Mouse (Mus musculus): ENCODE data around the gene Ralgps2. TPM values are rescaled to one million over a fixed set of nuclear protein-coding genes. Genes with fewer than 3 reads are reported as not detected.

Ralgps2 gene
- polyA plus RNA-seq, 1 experiment from 2014 or later, result 80.4 TPM

GRCm38 (mm10) chr1:156781971-156782850, 157.2 kb downstream of the Ralgps2 start:
- Histone ChIP-seq H3K36me3 (no peaks in the 10 kb centered on the region), H3K4me1 (replicated peaks) (peaks cover 83% of the 10 kb centered on the region), H3K27ac (peak overlapping the region; percentile 89), H3K27me3 (ENCODE audit: insufficient read depth, poor library complexity, severe bottlenecking) (peaks cover 65% of the 10 kb centered on the region), H3K4me3 (no peak overlapping the region), H3K9me3 (no peaks in the 10 kb centered on the region)
- DNase-seq (ENCODE audit: low spot score), result peak; percentile 50
- 27% methylated on average over 14 of the region's 14 CpGs for WGBS

- 20% methylated on average over 12 of the region's 12 CpGs for WGBS
- H3K4me3 ChIP-seq, result peak overlapping the region; percentile 26; the same call in 1 of the 2 replicates
- peak overlapping the region; percentile 89 for H3K27ac ChIP-seq
- H3K4me1 ChIP-seq (replicated peaks), result peaks cover 76% of the 10 kb centered on the region
- no peaks in the 10 kb centered on the region for H3K36me3 ChIP-seq
- H3K9me3 ChIP-seq, result no peaks in the 10 kb centered on the region
- H3K27me3 ChIP-seq (ENCODE audit: insufficient read depth, poor library complexity, severe bottlenecking), result peaks cover 62% of the 10 kb centered on the region
- DNase-seq (ENCODE audit: low spot score), result peak; percentile 75
Observed at GRCm38 (mm10) chr1:156781076-156781741, 158.2 kb downstream of the Ralgps2 start.

GRCm38 (mm10) chr1:156780234-156781005, 159.0 kb downstream of the Ralgps2 start:
- peak overlapping the region; percentile 89 for H3K27ac ChIP-seq
- H3K9me3 ChIP-seq, result no peaks in the 10 kb centered on the region
- peaks cover 68% of the 10 kb centered on the region for H3K4me1 ChIP-seq (replicated peaks)
- WGBS, result 61% methylated on average over 16 of the region's 16 CpGs
- DNase-seq (ENCODE audit: low spot score), result peak; percentile 37
- no peak overlapping the region for H3K4me3 ChIP-seq
- H3K36me3 ChIP-seq, result no peaks in the 10 kb centered on the region
- peaks cover 59% of the 10 kb centered on the region for H3K27me3 ChIP-seq (ENCODE audit: insufficient read depth, poor library complexity, severe bottlenecking)

- Histone ChIP-seq H3K27me3 (ENCODE audit: insufficient read depth, poor library complexity, severe bottlenecking) (peaks cover 51% of the 10 kb centered on the region), H3K9me3 (no peaks in the 10 kb centered on the region), H3K4me1 (replicated peaks) (peaks cover 60% of the 10 kb centered on the region), H3K36me3 (no peaks in the 10 kb centered on the region), H3K27ac (peak overlapping the region; percentile 89), H3K4me3 (no peak overlapping the region)
- WGBS, result 54% methylated on average over 4 of the region's 4 CpGs
- DNase-seq (ENCODE audit: low spot score), result no peak
Observed at GRCm38 (mm10) chr1:156779595-156779994, 159.8 kb downstream of the Ralgps2 start.

- DNase-seq (ENCODE audit: low spot score), result peak; percentile 25
- H3K36me3 ChIP-seq, result no peaks in the 10 kb centered on the region
Observed at GRCm38 (mm10) chr1:156778977-156779376, 160.4 kb downstream of the Ralgps2 start.

GRCm38 (mm10) chr1:156777896-156778295, 161.5 kb downstream of the Ralgps2 start:
- no peak for DNase-seq (ENCODE audit: low spot score)
- H3K4me3 ChIP-seq, result no peak overlapping the region
- H3K4me1 ChIP-seq (replicated peaks), result peaks cover 47% of the 10 kb centered on the region
- no peak overlapping the region for H3K27ac ChIP-seq
- H3K27me3 ChIP-seq (ENCODE audit: insufficient read depth, poor library complexity, severe bottlenecking), result peaks cover 36% of the 10 kb centered on the region
- no peaks in the 10 kb centered on the region for H3K9me3 ChIP-seq
- no peaks in the 10 kb centered on the region for H3K36me3 ChIP-seq
- WGBS, result 86% methylated on average over 4 of the region's 4 CpGs

More at GRCm38 (mm10) chr1:156778977-156779376, 160.4 kb downstream of the Ralgps2 start:
- Histone ChIP-seq H3K4me1 (replicated peaks) (peaks cover 53% of the 10 kb centered on the region), H3K27ac (peak overlapping the region; percentile 89), H3K27me3 (ENCODE audit: insufficient read depth, poor library complexity, severe bottlenecking) (peaks cover 46% of the 10 kb centered on the region), H3K9me3 (no peaks in the 10 kb centered on the region), H3K4me3 (no peak overlapping the region)
- WGBS, result 31% methylated on average over 6 of the region's 6 CpGs

GRCm38 (mm10) chr1:156775983-156776382, 163.4 kb downstream of the Ralgps2 start:
- Histone ChIP-seq H3K9me3 (no peaks in the 10 kb centered on the region), H3K27me3 (ENCODE audit: insufficient read depth, poor library complexity, severe bottlenecking) (peaks cover 32% of the 10 kb centered on the region), H3K27ac (0 out of 2 replicates have a peak overlapping the region, but pooled peaks have one; percentile 12), H3K4me1 (replicated peaks) (peaks cover 28% of the 10 kb centered on the region), H3K36me3 (no peaks in the 10 kb centered on the region), H3K4me3 (no peak overlapping the region)
- no peak for DNase-seq (ENCODE audit: low spot score)
- WGBS, result 83% methylated on average over 7 of the region's 7 CpGs

- Histone ChIP-seq H3K4me3 (no peak overlapping the region), H3K9me3 (no peaks in the 10 kb centered on the region), H3K27ac (no peak overlapping the region), H3K36me3 (no peaks in the 10 kb centered on the region), H3K4me1 (replicated peaks) (peaks cover 24% of the 10 kb centered on the region), H3K27me3 (ENCODE audit: insufficient read depth, poor library complexity, severe bottlenecking) (peaks cover 28% of the 10 kb centered on the region)
- WGBS, result 85% methylated on average over 4 of the region's 4 CpGs
- no peak for DNase-seq (ENCODE audit: low spot score)
Observed at GRCm38 (mm10) chr1:156775190-156775589, 164.2 kb downstream of the Ralgps2 start.

- peaks cover 14% of the 10 kb centered on the region; the same call in 1 of the 2 replicates for H3K4me1 ChIP-seq (replicated peaks)
- H3K4me3 ChIP-seq, result no peak overlapping the region
- WGBS, result 96% methylated on average over 10 of the region's 10 CpGs
- H3K36me3 ChIP-seq, result 0 out of 2 replicates have a peak, but pooled peaks cover 3% of the 10 kb centered on the region
- no peak for DNase-seq (ENCODE audit: low spot score)
- 0 out of 2 replicates have a peak, but pooled peaks cover 1% of the 10 kb centered on the region for H3K27me3 ChIP-seq (ENCODE audit: insufficient read depth, poor library complexity, severe bottlenecking)
- no peak overlapping the region for H3K27ac ChIP-seq
- H3K9me3 ChIP-seq, result peaks cover 17% of the 10 kb centered on the region
Observed at GRCm38 (mm10) chr1:156770845-156771244, 168.6 kb downstream of the Ralgps2 start.

GRCm38 (mm10) chr1:156769621-156770297, 169.7 kb downstream of the Ralgps2 start:
- H3K4me1 ChIP-seq (replicated peaks), result peaks cover 14% of the 10 kb centered on the region; the same call in 1 of the 2 replicates
- H3K27me3 ChIP-seq (ENCODE audit: insufficient read depth, poor library complexity, severe bottlenecking), result no peaks in the 10 kb centered on the region
- no peak for DNase-seq (ENCODE audit: low spot score)
- H3K4me3 ChIP-seq, result no peak overlapping the region
- peak overlapping the region; percentile 45; the same call in 1 of the 2 replicates for H3K27ac ChIP-seq
- H3K36me3 ChIP-seq, result 0 out of 2 replicates have a peak, but pooled peaks cover 3% of the 10 kb centered on the region
- WGBS, result 79% methylated on average over 18 of the region's 18 CpGs
- peaks cover 27% of the 10 kb centered on the region for H3K9me3 ChIP-seq

- Histone ChIP-seq H3K27me3 (ENCODE audit: insufficient read depth, poor library complexity, severe bottlenecking) (no peaks in the 10 kb centered on the region), H3K4me1 (replicated peaks) (peaks cover 14% of the 10 kb centered on the region; the same call in 1 of the 2 replicates), H3K4me3 (no peak overlapping the region), H3K9me3 (peaks cover 30% of the 10 kb centered on the region), H3K27ac (peak overlapping the region; percentile 45; the same call in 1 of the 2 replicates), H3K36me3 (0 out of 2 replicates have a peak, but pooled peaks cover 3% of the 10 kb centered on the region)
- DNase-seq (ENCODE audit: low spot score), result no peak
- WGBS, result 82% methylated on average over 5 of the region's 5 CpGs
Observed at GRCm38 (mm10) chr1:156769163-156769562, 170.3 kb downstream of the Ralgps2 start.

GRCm38 (mm10) chr1:156765311-156765710, 174.1 kb downstream of the Ralgps2 start:
- Histone ChIP-seq H3K27me3 (ENCODE audit: insufficient read depth, poor library complexity, severe bottlenecking) (no peaks in the 10 kb centered on the region), H3K36me3 (0 out of 2 replicates have a peak, but pooled peaks cover 3% of the 10 kb centered on the region), H3K4me1 (replicated peaks) (peaks cover 28% of the 10 kb centered on the region), H3K27ac (no peak overlapping the region), H3K9me3 (peaks cover 30% of the 10 kb centered on the region), H3K4me3 (no peak overlapping the region)
- 95% methylated on average over 3 of the region's 3 CpGs for WGBS
- DNase-seq (ENCODE audit: low spot score), result no peak
